Mouse (Mus musculus): Measurements from ENCODE around the gene Ifit3b. TPM values are rescaled to one million over a fixed set of nuclear protein-coding genes. Genes with fewer than 3 reads are reported as not detected.
A peak's percentile ranks its signal among the peaks of the same experiment; 100 is the strongest.

Ifit3b gene
- polyA plus RNA-seq, 1 experiment: not detected

DNA sequence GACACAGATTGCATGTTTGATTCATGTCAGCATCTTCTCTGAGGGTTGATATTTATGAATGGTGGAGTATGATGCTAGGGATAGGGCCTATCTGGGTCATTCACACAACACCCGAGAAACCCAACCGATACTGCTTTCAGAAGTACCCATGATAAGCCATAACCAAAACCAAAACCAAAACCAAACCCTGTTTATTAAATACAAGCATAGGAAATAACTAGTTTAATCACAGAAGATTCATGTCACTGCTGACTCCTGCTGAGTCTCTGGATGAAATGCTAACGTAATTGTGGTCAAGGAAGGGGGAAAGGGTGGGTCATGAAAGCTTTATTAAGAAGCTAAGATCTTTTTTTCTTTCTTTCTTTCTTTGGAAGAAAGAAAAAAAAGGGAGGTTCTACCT lies 42.5 kb downstream of the Ifit3b start:
- TF ChIP-seq GATA1 (IDR thresholded peaks at IDR 0.05; ENCODE audit: low read length): no peak
- no peak for TF ChIP-seq TAL1 (IDR thresholded peaks at IDR 0.05; ENCODE audit: low read length)
- H3K36me3 ChIP-seq (ENCODE audit: control insufficient read depth): no peaks in the 10 kb centered on the region
- peaks cover 28% of the 10 kb centered on the region for H3K4me1 ChIP-seq (ENCODE audit: control insufficient read depth)
- no peak overlapping the region for H3K4me3 ChIP-seq (replicated peaks)
- H3K9me3 ChIP-seq (ENCODE audit: control insufficient read depth, low read length): no peaks in the 10 kb centered on the region
- peaks cover 3% of the 10 kb centered on the region; the same call in 1 of the 2 replicates for H3K27me3 ChIP-seq (ENCODE audit: control insufficient read depth)

DNA sequence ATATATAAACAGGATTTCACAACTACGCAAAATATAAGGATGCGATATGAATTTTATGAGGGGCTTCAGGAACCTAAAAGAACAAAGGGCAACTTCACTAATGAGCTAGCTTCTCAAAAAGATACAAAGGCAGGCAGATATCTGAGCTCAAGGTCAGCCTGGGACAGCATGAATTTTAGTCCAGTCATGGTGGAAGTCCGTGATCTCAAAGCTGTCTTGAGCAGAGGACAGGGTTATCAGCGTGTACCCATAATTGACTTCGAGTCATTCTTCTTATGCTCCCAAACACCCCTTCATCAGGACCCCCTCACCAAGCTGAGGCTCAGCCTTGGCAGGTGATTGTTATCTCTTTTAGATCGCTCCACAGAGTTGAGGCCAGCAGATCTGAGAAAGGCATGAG lies 43.2 kb downstream of the Ifit3b start:
- no peaks in the 10 kb centered on the region for H3K36me3 ChIP-seq (ENCODE audit: control insufficient read depth)
- no peak for TF ChIP-seq TAL1 (IDR thresholded peaks at IDR 0.05; ENCODE audit: low read length)
- TF ChIP-seq GATA1 (IDR thresholded peaks at IDR 0.05; ENCODE audit: low read length): no peak
- no peak overlapping the region for H3K4me3 ChIP-seq (replicated peaks)
- no peaks in the 10 kb centered on the region for H3K9me3 ChIP-seq (ENCODE audit: control insufficient read depth, low read length)
- H3K27me3 ChIP-seq (ENCODE audit: control insufficient read depth): peaks cover 3% of the 10 kb centered on the region; the same call in 1 of the 2 replicates
- peaks cover 36% of the 10 kb centered on the region for H3K4me1 ChIP-seq (ENCODE audit: control insufficient read depth)

DNA sequence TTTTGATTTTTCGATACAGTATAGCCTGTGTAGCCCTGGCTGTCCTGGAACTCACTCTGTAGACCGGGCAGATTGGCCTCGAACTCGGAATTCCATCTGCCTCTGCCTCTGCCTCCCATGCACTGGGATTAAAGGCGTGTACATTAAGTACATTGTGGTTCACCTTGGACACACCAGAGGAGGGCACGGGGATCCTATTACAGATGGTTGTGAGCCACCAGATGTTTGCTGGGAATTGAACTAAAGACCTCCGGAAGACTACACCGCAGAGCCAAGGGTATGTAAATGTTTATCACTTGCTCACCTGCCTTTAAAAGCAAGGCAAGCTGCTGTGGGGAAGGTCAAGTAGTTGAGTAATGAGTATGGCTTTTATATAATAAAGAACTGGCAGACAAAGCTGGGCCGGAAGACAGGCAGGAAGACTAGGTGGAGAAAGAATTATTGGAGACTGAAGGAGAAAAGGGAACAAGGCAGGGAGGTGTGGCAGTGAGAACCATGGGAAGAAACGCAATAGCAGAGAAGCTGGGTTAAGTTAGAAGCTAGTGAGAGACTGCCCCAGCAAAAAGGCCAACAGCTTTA lies 47.5 kb downstream of the Ifit3b start:
- TF ChIP-seq TAL1 (IDR thresholded peaks at IDR 0.05; ENCODE audit: low read length): no peak
- TF ChIP-seq GATA1 (IDR thresholded peaks at IDR 0.05; ENCODE audit: low read length): no peak
- H3K27me3 ChIP-seq (ENCODE audit: control insufficient read depth): no peaks in the 10 kb centered on the region
- H3K36me3 ChIP-seq (ENCODE audit: control insufficient read depth): no peaks in the 10 kb centered on the region
- peaks cover 67% of the 10 kb centered on the region for H3K4me1 ChIP-seq (ENCODE audit: control insufficient read depth)
- H3K9me3 ChIP-seq (ENCODE audit: control insufficient read depth, low read length): no peaks in the 10 kb centered on the region
- no peak overlapping the region for H3K4me3 ChIP-seq (replicated peaks)

DNA sequence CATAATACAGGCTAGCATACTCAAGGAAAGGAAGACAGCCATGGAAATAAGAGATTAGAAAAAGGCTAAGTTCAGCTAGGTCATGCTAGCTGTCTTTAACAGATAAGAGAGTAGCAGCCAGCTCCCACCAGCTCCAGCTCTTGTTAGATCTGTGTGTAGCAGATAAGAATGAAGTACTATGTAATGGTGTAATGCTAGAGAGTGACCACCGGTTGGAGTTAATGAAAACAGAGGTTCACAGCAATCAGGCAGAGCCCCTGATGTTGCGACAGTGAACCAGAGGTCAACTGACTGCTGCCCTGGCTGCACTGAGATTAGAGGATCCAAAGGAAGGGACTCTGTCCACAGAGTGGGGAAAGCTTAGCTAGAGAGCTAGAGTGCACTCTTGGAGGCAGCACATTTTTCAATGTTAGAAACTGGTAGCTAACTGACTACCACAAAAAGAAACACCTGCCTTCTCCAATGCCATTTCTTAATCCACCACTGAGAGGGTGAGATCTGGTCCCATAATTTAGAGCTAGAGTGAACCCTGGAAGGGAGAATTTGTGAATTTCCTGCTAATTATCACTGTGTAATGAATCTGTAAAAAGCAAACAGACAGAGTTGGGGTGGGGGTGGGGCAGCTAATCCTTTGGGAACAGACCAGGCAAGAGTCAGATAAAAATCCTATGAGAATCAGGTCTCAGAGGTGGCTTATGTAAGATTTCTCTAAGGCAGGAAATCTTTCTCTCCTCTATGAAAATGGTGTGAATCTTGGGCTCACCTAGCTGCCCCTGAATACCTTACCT lies 48.9 kb downstream of the Ifit3b start:
- peaks cover 60% of the 10 kb centered on the region for H3K4me1 ChIP-seq (ENCODE audit: control insufficient read depth)
- no peaks in the 10 kb centered on the region for H3K27me3 ChIP-seq (ENCODE audit: control insufficient read depth)
- no peaks in the 10 kb centered on the region for H3K36me3 ChIP-seq (ENCODE audit: control insufficient read depth)
- no peaks in the 10 kb centered on the region for H3K9me3 ChIP-seq (ENCODE audit: control insufficient read depth, low read length)
- TF ChIP-seq TAL1 (IDR thresholded peaks at IDR 0.05; ENCODE audit: low read length) (peak; percentile 95), GATA1 (IDR thresholded peaks at IDR 0.05; ENCODE audit: low read length) (peak; percentile 91)
- H3K4me3 ChIP-seq (replicated peaks): peak overlapping the region; percentile 47

DNA sequence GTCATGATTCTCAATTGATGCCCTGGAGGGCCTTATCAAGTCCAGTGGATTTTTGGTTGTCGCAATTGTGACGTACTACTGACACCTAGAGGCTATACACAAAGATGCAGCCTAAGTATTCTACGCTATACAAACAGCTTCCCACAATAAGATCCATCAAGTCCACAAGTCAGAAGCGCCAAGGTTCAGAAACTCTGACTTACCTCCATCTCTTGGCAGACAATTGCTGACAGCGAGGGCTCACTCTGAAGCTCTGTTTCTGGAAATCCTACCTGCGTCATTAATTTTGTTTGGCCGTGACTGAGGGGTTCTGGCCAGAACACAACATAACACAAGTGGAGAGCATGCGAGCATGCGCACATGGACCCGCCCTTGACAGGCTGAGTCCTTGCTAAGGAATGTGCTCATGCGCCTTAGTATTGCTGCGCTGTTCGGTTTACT lies 54.3 kb downstream of the Ifit3b start:
- Histone ChIP-seq H3K9me3 (ENCODE audit: control insufficient read depth, low read length) (no peaks in the 10 kb centered on the region), H3K4me3 (replicated peaks) (peak overlapping the region; percentile 51), H3K36me3 (ENCODE audit: control insufficient read depth) (no peaks in the 10 kb centered on the region), H3K27me3 (ENCODE audit: control insufficient read depth) (no peaks in the 10 kb centered on the region), H3K4me1 (ENCODE audit: control insufficient read depth) (peaks cover 39% of the 10 kb centered on the region)
- peak; percentile 53 for TF ChIP-seq GATA1 (IDR thresholded peaks at IDR 0.05; ENCODE audit: low read length)
- TF ChIP-seq TAL1 (IDR thresholded peaks at IDR 0.05; ENCODE audit: low read length): no peak

DNA sequence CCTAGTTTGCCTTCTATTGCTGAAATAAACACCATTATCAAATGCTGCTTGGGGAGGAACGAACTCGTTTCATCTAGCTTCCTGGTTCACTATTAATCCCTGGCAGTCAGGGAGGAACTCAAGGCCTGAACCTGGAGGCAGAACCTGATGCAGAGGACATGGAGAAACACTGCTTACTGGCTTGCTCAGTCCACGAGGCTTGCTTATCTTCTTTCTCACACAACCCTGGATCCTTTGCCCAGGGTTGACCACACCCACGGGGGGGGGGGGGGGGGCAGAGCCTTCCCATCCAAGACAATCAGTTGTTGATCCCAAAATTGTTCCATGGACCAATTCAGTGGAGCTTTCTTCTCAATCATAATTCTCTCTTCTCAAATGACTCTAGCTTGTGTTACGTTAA lies 55.0 kb downstream of the Ifit3b start:
- no peak for TF ChIP-seq TAL1 (IDR thresholded peaks at IDR 0.05; ENCODE audit: low read length)
- TF ChIP-seq GATA1 (IDR thresholded peaks at IDR 0.05; ENCODE audit: low read length): no peak

More for the DNA sequence above, 55.0 kb downstream of the Ifit3b start:
- Histone ChIP-seq H3K36me3 (ENCODE audit: control insufficient read depth) (no peaks in the 10 kb centered on the region), H3K4me3 (replicated peaks) (no peak overlapping the region), H3K9me3 (ENCODE audit: control insufficient read depth, low read length) (no peaks in the 10 kb centered on the region), H3K27me3 (ENCODE audit: control insufficient read depth) (no peaks in the 10 kb centered on the region), H3K4me1 (ENCODE audit: control insufficient read depth) (peaks cover 33% of the 10 kb centered on the region)

Other genes starting within 250 kb of the Ifit3b start
- gene Ch25h, start 132.8 kb upstream of the Ifit3b start, polyA plus RNA-seq (2012): not detected in 2 replicates
- 0.02 and 0.03 TPM in 2 replicates for gene Lipa, start 80.5 kb upstream of the Ifit3b start, polyA plus RNA-seq (2012)
- 0.01 TPM in 2 replicates for gene Ifit2, start 57.3 kb upstream of the Ifit3b start, polyA plus RNA-seq (2012)
- gene Ifit3, start 24.4 kb upstream of the Ifit3b start, polyA plus RNA-seq (2012): 0.04 TPM in 1 of 2 replicates, not detected in the other
- gene Ifit1bl1, start 6.0 kb upstream of the Ifit3b start, polyA plus RNA-seq (2012): 0.01 TPM in 1 of 2 replicates, not detected in the other
- not detected in 2 replicates for gene Ifit1bl2, start 32.8 kb downstream of the Ifit3b start, polyA plus RNA-seq (2012)
- gene Ifit1, start 32.9 kb downstream of the Ifit3b start, polyA plus RNA-seq (2012): not detected in 2 replicates
- gene Slc16a12, start 139.3 kb downstream of the Ifit3b start, polyA plus RNA-seq (2012): not detected in 2 replicates

Data from erythroblast, embryonic 14.5 days (primary cell).